Mouse (Mus musculus) lung, embryonic 14.5 days (tissue): ENCODE data around the gene Ctnna2. TPM values are rescaled to one million over a fixed set of nuclear protein-coding genes. Genes with fewer than 3 reads are reported as not detected.

Experiments
- ATAC-seq: fragments of 200-750 bp; cut with Nextera tagmentation; 2 replicates; pipeline ENCODE4 v1.8.0; 2017; ENCODE audit warnings: mild to moderate bottlenecking, moderate TSS enrichment, moderate library complexity; ENCODE audit not compliant: insufficient read depth
- DNase-seq: peaks from one replicate; pipeline ENCODE4 v3.0.0-alpha.2; 2015
- H3K27ac ChIP-seq: fragments of 300-500 bp; sonication (generic); 2 replicates; pipeline ENCODE4 v1.5.1; 2014; ENCODE audit warnings: low read depth, mild to moderate bottlenecking, moderate library complexity
- H3K27me3 ChIP-seq: fragments of 300-500 bp; sonication (generic); 2 replicates; pipeline ENCODE4 v1.6.1; 2014; ENCODE audit warnings: low read length, control low read depth; ENCODE audit not compliant: insufficient read depth
- H3K36me3 ChIP-seq: fragments of 300-500 bp; sonication (generic); 2 replicates; pipeline ENCODE4 v1.6.1; 2014; ENCODE audit warnings: control low read depth; ENCODE audit not compliant: insufficient read depth
- H3K4me1 ChIP-seq: fragments of 300-500 bp; sonication (generic); 2 replicates; pipeline ENCODE4 v1.6.1; 2014; ENCODE audit warnings: antibody characterized with exemption, control low read depth; ENCODE audit not compliant: insufficient read depth
- H3K4me2 ChIP-seq: fragments of 300-500 bp; sonication (generic); 2 replicates; pipeline ENCODE4 v1.6.1; 2014; ENCODE audit warnings: mild to moderate bottlenecking
- H3K4me3 ChIP-seq: fragments of 300-500 bp; sonication (generic); 2 replicates; pipeline ENCODE4 v1.5.1; 2014; ENCODE audit warnings: low read depth, low read length
- H3K9ac ChIP-seq: fragments of 300-500 bp; sonication (generic); 2 replicates; pipeline ENCODE4 v1.6.1; 2014
- H3K9me3 ChIP-seq: fragments of 300-500 bp; sonication (generic); 2 replicates; pipeline ENCODE4 v1.6.1; 2016; ENCODE audit warnings: low read depth, low read length, control low read depth
- CTCF ChIP-seq: IDR thresholded peaks from 2 replicates; pipeline ENCODE4 v1.5.1; 2016; ENCODE audit warnings: antibody characterized with exemption, low read depth
- WGBS: fragments of 180-500 bp; shearing (Covaris S2); extraction: QIAGEN DNeasy Blood & Tissue Kit; methylation state at CpG from one replicate; pipeline ENCODE4 v1.1.7; 2014; 5-methylcytosine and 5-hydroxymethylcytosine counted together
- polyA plus RNA-seq: library from polyadenylated mRNA; unstranded; fragments of >200 nt; fragmentation: Nextera tagmentation; extraction: Ambion mirVana; gene quantifications from 2 replicates; pipeline ENCODE4 v1.2.1, GENCODE M21; 2014

Ctnna2 gene
- polyA plus RNA-seq, 1 experiment from 2014 or later, result 4.4 TPM

DNA sequence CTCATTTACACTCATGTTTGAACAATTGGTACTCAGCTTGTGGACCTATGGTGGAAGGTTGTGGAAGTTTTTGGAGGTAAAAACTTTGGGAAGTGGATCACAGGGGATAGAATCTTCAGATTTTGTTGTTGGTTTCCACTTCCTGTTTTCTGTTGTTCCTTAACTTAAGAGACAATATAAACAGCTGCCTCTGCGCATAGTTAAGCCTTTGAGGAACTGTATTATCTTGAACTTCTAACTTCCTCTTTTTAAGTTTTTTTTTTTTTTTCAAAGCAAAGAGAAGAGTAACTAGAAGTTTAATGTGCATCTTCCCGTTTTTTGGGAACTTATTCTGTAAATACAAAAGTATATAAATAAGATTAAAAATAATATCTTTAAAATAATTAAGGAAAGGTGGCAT is 644.0 kb downstream of the Ctnna2 start:
- no peak for ATAC-seq
- WGBS, result 71% methylated on average over 2 of the region's 2 CpGs

DNA sequence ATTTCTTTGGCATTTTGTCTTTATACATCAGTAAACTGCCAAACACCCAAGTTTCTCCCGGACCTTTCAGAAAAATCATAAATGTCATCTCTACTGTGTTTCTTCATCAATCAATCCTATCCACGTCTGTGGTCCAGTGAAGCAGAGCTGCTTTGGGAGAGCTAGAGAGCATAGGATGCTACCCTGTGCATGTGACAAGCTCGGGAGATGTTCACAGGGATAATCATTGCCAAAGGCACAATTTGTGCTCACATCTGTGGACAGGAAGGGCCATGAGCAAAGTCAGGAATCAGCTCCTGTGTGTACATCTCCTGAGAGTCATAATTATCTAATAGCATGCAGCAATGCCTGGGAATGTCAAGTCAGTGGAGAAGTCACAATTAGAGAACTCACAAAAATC is 654.8 kb downstream of the Ctnna2 start:
- ATAC-seq (no peak), DNase-seq (no peak)
- Histone ChIP-seq H3K4me1 (no peaks in the 10 kb centered on the region), H3K9me3 (no peaks in the 10 kb centered on the region), H3K4me2 (no peak overlapping the region), H3K9ac (no peak overlapping the region), H3K36me3 (no peaks in the 10 kb centered on the region), H3K27ac (no peak overlapping the region), H3K4me3 (no peak overlapping the region), H3K27me3 (no peaks in the 10 kb centered on the region)
- 63% methylated on average over 3 of the region's 3 CpGs for WGBS
- no peak for TF ChIP-seq CTCF

More for the DNA sequence above, 644.0 kb downstream of the Ctnna2 start:
- Histone ChIP-seq H3K9ac (no peak overlapping the region), H3K4me3 (no peak overlapping the region), H3K4me2 (no peak overlapping the region), H3K27ac (no peak overlapping the region), H3K27me3 (no peaks in the 10 kb centered on the region), H3K36me3 (no peaks in the 10 kb centered on the region), H3K9me3 (no peaks in the 10 kb centered on the region), H3K4me1 (no peaks in the 10 kb centered on the region)
- no peak for TF ChIP-seq CTCF
- no peak for DNase-seq

DNA sequence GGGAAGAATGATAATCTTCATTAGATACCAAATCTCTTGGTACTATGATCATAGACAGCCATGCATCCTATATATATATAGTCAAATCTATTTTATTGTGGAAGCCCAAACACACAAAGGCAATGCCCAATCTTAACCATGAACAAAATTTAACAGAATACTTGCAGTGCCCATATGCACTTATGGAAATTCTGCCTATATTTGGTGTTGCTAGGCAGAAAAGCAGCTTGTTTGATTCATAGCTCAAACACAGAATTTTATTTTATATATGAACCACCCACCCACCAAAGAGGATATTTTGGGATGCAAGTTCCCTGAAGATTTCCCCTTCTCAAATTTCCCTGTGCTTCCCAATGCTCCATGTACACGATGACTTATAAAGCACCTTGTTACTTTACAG is 655.2 kb downstream of the Ctnna2 start:
- DNase-seq (no peak), ATAC-seq (no peak)
- Histone ChIP-seq H3K27me3 (no peaks in the 10 kb centered on the region), H3K27ac (no peak overlapping the region), H3K9me3 (no peaks in the 10 kb centered on the region), H3K4me1 (no peaks in the 10 kb centered on the region), H3K4me2 (no peak overlapping the region), H3K9ac (no peak overlapping the region), H3K36me3 (no peaks in the 10 kb centered on the region), H3K4me3 (no peak overlapping the region)
- no peak for TF ChIP-seq CTCF
- WGBS, result 71% methylated on average over 1 of the region's 1 CpGs

DNA sequence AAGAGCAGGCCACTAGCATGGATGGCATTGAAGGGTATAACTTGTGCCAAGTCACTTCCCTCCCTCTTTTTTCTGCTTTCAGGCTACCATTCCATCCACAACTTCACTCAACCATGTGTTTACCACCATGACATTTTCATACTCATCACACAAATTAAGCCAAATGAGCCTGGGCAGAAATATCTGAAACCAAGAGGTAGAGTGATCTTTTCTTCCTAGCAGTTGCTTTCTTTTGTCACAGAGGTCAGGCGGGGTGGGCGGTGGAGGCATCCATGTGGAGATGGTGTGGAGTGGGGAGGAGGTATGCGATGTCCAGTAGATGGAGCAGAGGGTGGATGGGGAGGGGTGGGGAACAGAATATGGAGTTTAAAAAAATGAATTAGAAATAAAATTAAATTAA is 672.7 kb downstream of the Ctnna2 start:
- DNase-seq (no peak), ATAC-seq (no peak)
- Histone ChIP-seq H3K27me3 (no peaks in the 10 kb centered on the region), H3K27ac (no peak overlapping the region), H3K4me3 (no peak overlapping the region), H3K36me3 (no peaks in the 10 kb centered on the region), H3K4me2 (no peak overlapping the region), H3K4me1 (no peaks in the 10 kb centered on the region), H3K9ac (no peak overlapping the region), H3K9me3 (no peaks in the 10 kb centered on the region)
- 91% methylated on average over 3 of the region's 3 CpGs for WGBS
- no peak for TF ChIP-seq CTCF

DNA sequence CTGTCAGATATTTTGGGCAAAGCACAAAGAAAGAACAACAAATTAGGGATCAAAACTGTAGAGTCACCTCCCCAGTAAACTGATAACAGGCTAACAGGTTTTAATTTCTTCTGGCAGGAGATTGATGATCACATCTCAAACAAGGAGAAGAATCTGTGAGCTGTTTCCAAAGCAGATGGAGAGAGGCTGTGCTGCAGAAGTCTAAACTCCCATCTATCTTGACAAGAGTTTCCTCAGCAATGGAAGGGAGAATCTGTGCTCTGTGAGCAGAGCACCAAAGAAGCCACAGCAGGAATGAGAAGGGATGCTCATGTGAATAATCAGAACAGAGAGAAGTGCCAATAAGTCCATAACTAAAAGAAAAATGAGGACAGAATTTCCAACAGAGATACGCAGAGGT is 678.2 kb downstream of the Ctnna2 start:
- Histone ChIP-seq H3K27ac (no peak overlapping the region), H3K9me3 (no peaks in the 10 kb centered on the region), H3K4me1 (no peaks in the 10 kb centered on the region), H3K4me3 (no peak overlapping the region), H3K27me3 (no peaks in the 10 kb centered on the region), H3K36me3 (no peaks in the 10 kb centered on the region), H3K9ac (no peak overlapping the region), H3K4me2 (no peak overlapping the region)
- no peak for TF ChIP-seq CTCF
- ATAC-seq (no peak), DNase-seq (no peak)
- 72% methylated on average over 1 of the region's 1 CpGs for WGBS

DNA sequence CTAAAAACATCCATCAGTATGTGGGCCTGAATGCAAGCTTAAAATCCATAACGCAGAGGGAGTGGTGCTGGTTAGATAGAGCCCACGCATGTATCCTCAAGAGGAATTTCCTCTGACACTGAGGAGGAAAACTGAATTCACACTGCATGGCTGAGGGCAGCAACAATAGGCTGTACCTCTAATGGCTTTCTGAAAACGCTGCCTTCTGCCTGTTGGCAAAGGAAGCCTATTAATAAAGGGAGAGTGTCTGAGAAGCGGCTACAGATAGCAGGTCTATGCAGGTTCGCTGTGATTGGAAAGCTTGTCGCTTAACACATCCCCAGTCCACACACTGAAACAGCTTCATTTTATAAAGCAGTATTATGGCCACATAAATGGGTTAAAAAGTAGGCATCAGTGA is 688.1 kb downstream of the Ctnna2 start:
- H3K27me3 ChIP-seq, result no peaks in the 10 kb centered on the region
- no peaks in the 10 kb centered on the region for H3K36me3 ChIP-seq
- no peak overlapping the region for H3K4me3 ChIP-seq
- no peak overlapping the region for H3K4me2 ChIP-seq
- no peaks in the 10 kb centered on the region for H3K9me3 ChIP-seq
- WGBS, result 53% methylated on average over 6 of the region's 6 CpGs
- DNase-seq (no peak), ATAC-seq (no peak)
- TF ChIP-seq CTCF, result no peak
- no peaks in the 10 kb centered on the region for H3K4me1 ChIP-seq
- H3K27ac ChIP-seq, result no peak overlapping the region
- H3K9ac ChIP-seq, result no peak overlapping the region

DNA sequence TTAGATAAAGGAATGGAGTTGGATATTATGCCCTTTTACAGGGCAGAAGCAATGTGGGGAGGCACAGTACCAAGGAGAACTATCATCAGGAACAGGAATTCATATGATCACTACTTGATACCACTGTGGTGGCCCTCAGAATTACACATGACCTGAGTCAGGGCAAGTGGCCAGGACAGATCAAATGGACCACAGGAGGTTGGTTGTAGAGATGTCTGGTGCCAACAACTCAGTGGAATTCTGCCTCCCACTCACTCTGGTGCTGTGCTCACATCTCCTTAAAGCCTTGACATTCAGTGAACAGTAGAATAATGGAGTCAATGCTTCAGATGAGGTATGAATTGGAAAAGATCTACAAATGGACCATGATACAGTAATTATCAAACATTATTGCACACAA is 691.1 kb downstream of the Ctnna2 start:
- Histone ChIP-seq H3K4me2 (no peak overlapping the region), H3K27ac (no peak overlapping the region), H3K4me3 (no peak overlapping the region), H3K36me3 (no peaks in the 10 kb centered on the region), H3K4me1 (no peaks in the 10 kb centered on the region), H3K9me3 (no peaks in the 10 kb centered on the region), H3K27me3 (no peaks in the 10 kb centered on the region), H3K9ac (no peak overlapping the region)
- ATAC-seq (no peak), DNase-seq (no peak)
- no peak for TF ChIP-seq CTCF

DNA sequence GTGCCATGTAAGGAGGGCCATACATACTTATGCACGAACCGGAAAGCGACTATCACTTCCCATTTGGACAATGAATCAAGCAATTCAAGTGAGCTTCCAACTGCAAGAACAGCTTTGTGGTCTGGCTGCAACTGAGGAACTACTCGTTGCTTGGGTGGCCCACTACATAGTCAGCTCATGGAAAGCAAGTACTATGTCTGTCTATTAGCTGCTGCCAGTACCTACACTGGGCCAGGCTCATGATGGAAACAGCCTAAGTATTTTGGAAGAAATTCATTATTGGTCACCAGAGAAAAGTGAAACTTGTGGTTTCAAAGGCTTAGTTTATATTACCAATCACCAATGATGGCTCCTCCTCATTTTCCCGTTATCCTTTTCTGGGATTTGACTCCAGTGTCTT is 693.2 kb downstream of the Ctnna2 start:
- WGBS, result 85% methylated on average over 5 of the region's 5 CpGs

More for the DNA sequence above, 693.2 kb downstream of the Ctnna2 start:
- H3K27ac ChIP-seq, result no peak overlapping the region
- no peak for TF ChIP-seq CTCF
- H3K4me1 ChIP-seq, result no peaks in the 10 kb centered on the region
- H3K36me3 ChIP-seq, result no peaks in the 10 kb centered on the region
- no peak overlapping the region for H3K4me3 ChIP-seq
- ATAC-seq (no peak), DNase-seq (no peak)
- H3K9me3 ChIP-seq, result no peaks in the 10 kb centered on the region
- H3K27me3 ChIP-seq, result no peaks in the 10 kb centered on the region
- H3K9ac ChIP-seq, result no peak overlapping the region
- H3K4me2 ChIP-seq, result no peak overlapping the region
